Mouse (Mus musculus) olfactory bulb, adult 2 months (tissue): ENCODE results near the gene Fshr.

Experiments
- CTCF ChIP-seq: fragments of 200-500 bp; IDR thresholded peaks from 2 replicates; pipeline ENCODE4 v1.5.1; 2012; ENCODE audit warnings: low read depth, mild to moderate bottlenecking, low read length, moderate library complexity; ENCODE audit not compliant: insufficient read depth
- POLR2A ChIP-seq: fragments of 200-500 bp; IDR thresholded peaks from 2 replicates; pipeline ENCODE4 v1.6.1; 2012; ENCODE audit warnings: mild to moderate bottlenecking, low read depth, low read length, moderate library complexity; ENCODE audit not compliant: insufficient read depth

DNA sequence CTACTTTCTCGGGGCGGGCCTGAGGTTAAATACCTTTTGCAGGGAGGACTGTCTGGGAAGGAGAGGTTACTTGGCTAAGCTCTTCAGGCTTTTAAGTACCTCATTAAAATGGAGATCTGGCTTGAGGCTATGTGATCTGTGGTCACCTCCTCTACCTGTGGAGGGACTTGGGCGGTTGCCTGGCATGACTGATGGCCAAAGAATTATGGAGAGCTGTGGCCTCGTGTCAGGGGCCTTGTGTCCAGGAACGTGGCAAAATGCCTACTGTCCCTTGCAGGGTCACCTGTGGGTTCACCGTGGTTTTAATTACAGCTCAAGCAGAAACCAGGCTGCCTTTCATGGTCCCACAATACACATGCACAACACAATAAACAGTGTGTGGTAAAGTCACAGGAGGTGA lies 1.7 kb upstream of the Fshr start:
- TF ChIP-seq CTCF (no peak), POLR2A (no peak)
